Mouse (Mus musculus) neural tube, embryonic 11.5 days (tissue): Measurements from ENCODE around the gene Kcnj14. TPM values are rescaled to one million over a fixed set of nuclear protein-coding genes. Genes with fewer than 3 reads are reported as not detected.
A peak's percentile ranks its signal among the peaks of the same experiment; 100 is the strongest.

ENCODE experiments used
- ATAC-seq: fragments of 200-750 bp; cut with Nextera tagmentation; 2 replicates; pipeline ENCODE4 v1.8.0; 2017; ENCODE audit warnings: moderate number of reproducible peaks, mild to moderate bottlenecking, moderate TSS enrichment, moderate library complexity; ENCODE audit not compliant: insufficient read depth, low FRiP score, low TSS enrichment
- DNase-seq: peaks from one replicate; pipeline ENCODE4 v3.0.0-alpha.2; 2015; ENCODE audit warnings: low spot score
- H3K27ac ChIP-seq: fragments of 300-500 bp; sonication (generic); 2 replicates; pipeline ENCODE4 v1.5.1; 2014; ENCODE audit warnings: low read depth, mild to moderate bottlenecking, low read length
- H3K27me3 ChIP-seq: fragments of 300-500 bp; sonication (generic); 2 replicates; pipeline ENCODE4 v1.6.1; 2014; ENCODE audit warnings: mild to moderate bottlenecking, low read length, mixed read lengths; ENCODE audit not compliant: control insufficient read depth, insufficient read depth
- H3K36me3 ChIP-seq: fragments of 300-500 bp; sonication (generic); 2 replicates; pipeline ENCODE4 v1.6.1; 2014; ENCODE audit warnings: mild to moderate bottlenecking, low read length, moderate library complexity, mixed read lengths; ENCODE audit not compliant: control insufficient read depth, insufficient read depth
- H3K4me1 ChIP-seq: fragments of 300-500 bp; sonication (generic); 2 replicates; pipeline ENCODE4 v1.6.1; 2014; ENCODE audit warnings: low read length, mixed read lengths; ENCODE audit not compliant: control insufficient read depth, insufficient read depth
- H3K4me2 ChIP-seq: fragments of 300-500 bp; sonication (generic); 2 replicates; pipeline ENCODE4 v1.6.1; 2014; ENCODE audit warnings: low read depth, mild to moderate bottlenecking, moderate library complexity
- H3K4me3 ChIP-seq: fragments of 300-500 bp; sonication (generic); 2 replicates; pipeline ENCODE4 v1.5.1; 2014; ENCODE audit warnings: low read depth, low read length
- H3K9ac ChIP-seq: fragments of 300-500 bp; sonication (generic); 2 replicates; pipeline ENCODE4 v1.6.1; 2014; ENCODE audit warnings: mild to moderate bottlenecking, low read length
- H3K9me3 ChIP-seq: fragments of 300-500 bp; sonication (generic); 2 replicates; pipeline ENCODE4 v1.6.1; 2016; ENCODE audit warnings: low read length; ENCODE audit not compliant: control insufficient read depth
- WGBS: fragments of 180-500 bp; shearing (Covaris S2); extraction: QIAGEN DNeasy Blood & Tissue Kit; methylation state at CpG from one replicate; pipeline ENCODE4 v1.1.7; 2014; 5-methylcytosine and 5-hydroxymethylcytosine counted together
- polyA plus RNA-seq: library from polyadenylated mRNA; unstranded; fragments of >200 nt; fragmentation: Nextera tagmentation; extraction: Ambion mirVana; gene quantifications from 2 replicates; pipeline ENCODE4 v1.2.1, GENCODE M21; 2014

Kcnj14 gene
- polyA plus RNA-seq, 1 experiment from 2014 or later: 0.88 TPM

DNA sequence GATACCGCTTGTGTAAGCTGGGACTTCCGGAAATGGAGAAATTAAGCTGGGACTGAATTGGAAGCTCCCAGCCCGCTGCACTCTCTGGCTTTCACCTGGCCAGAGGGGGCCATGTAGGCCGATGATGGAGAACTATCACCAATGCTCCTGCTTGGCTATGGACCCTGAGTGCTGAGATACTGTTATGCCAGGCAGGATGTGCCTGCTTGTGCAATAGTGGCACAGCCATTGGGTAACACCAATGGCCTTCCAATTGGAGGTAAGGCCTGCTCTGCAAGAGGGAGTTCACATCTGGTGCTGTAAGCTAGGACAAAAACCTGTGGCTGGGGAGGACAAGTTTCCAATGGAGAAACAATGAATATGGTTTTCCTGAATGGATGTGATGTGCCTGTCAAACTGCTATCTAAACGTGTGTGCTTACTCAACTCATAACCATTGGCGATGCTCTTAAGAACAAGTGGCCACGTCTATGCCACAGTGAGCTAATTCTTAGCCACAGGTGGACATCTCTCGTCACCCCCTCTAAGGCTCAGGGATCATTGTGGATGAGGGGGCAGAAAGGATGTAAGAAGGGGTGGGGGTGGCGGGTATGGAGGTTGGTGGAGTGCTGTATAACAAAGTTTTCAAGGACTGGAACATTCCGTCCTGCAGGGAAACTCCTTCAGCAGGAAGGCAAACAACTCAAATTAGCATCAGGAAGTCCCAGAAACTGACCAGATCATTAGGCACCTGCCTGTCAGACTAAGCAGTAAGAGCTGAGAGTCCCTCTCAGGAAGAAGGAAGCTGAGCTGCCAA lies 18.6 kb upstream of the Kcnj14 start:
- WGBS: 90% methylated on average over 10 of the region's 10 CpGs
- Histone ChIP-seq H3K27ac (no peak overlapping the region), H3K9me3 (no peaks in the 10 kb centered on the region), H3K4me1 (no peaks in the 10 kb centered on the region), H3K27me3 (no peaks in the 10 kb centered on the region), H3K4me3 (no peak overlapping the region), H3K4me2 (no peak overlapping the region), H3K36me3 (no peaks in the 10 kb centered on the region), H3K9ac (no peak overlapping the region)
- no peak for DNase-seq
- ATAC-seq: no peak

- H3K27ac ChIP-seq: no peak overlapping the region
- H3K4me1 ChIP-seq: peaks cover 6% of the 10 kb centered on the region
- peak overlapping the region; percentile 27 for H3K4me2 ChIP-seq
- DNase-seq (no peak), ATAC-seq (no peak)
- H3K9me3 ChIP-seq: no peaks in the 10 kb centered on the region
- peak overlapping the region; percentile 14; the same call in 1 of the 2 replicates for H3K9ac ChIP-seq
- H3K4me3 ChIP-seq: peak overlapping the region; percentile 29
- 3% methylated on average over 30 of the region's 31 CpGs for WGBS
- H3K36me3 ChIP-seq: peaks cover 3% of the 10 kb centered on the region; the same call in 1 of the 2 replicates
- peaks cover 46% of the 10 kb centered on the region for H3K27me3 ChIP-seq
Measured at GRCm38 (mm10) chr7:45833924-45834323, 9.3 kb upstream of the Kcnj14 start.

GRCm38 (mm10) chr7:45833148-45833790 lies 8.7 kb upstream of the Kcnj14 start:
- Histone ChIP-seq H3K27me3 (peaks cover 46% of the 10 kb centered on the region), H3K4me1 (peaks cover 6% of the 10 kb centered on the region), H3K9ac (no peak overlapping the region), H3K9me3 (no peaks in the 10 kb centered on the region), H3K27ac (no peak overlapping the region), H3K4me3 (peak overlapping the region; percentile 29), H3K36me3 (peaks cover 5% of the 10 kb centered on the region), H3K4me2 (peak overlapping the region; percentile 27)
- 2% methylated on average over 53 of the region's 86 CpGs for WGBS
- ATAC-seq (no peak), DNase-seq (no peak)

- Histone ChIP-seq H3K36me3 (peaks cover 10% of the 10 kb centered on the region), H3K27ac (no peak overlapping the region), H3K27me3 (peaks cover 46% of the 10 kb centered on the region), H3K4me2 (peak overlapping the region; percentile 27), H3K9ac (no peak overlapping the region), H3K9me3 (no peaks in the 10 kb centered on the region), H3K4me1 (peaks cover 6% of the 10 kb centered on the region), H3K4me3 (peak overlapping the region; percentile 29; the same call in 1 of the 2 replicates)
- WGBS: 12% methylated on average over 28 of the region's 30 CpGs
- DNase-seq (no peak), ATAC-seq (no peak)
Measured at GRCm38 (mm10) chr7:45832428-45832827, 7.8 kb upstream of the Kcnj14 start.

DNA sequence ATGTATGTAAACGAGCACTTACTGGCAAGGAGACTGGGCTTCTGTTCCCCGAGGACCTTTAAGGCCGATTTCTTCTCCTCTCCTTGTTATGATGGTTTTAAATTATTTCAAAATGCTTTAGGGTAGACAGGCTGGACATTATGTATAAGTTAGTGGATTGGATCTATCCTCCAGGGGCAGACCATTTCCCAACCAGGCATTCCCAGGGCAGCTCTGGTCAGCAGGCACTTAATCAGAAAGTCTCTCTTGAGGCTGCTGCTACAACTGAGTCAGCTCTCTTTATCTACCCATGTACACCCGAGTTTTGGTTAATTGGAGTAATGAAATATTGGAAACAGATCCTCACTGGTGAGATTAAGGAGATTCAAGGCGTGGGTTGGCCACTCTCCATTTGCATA lies 6.5 kb upstream of the Kcnj14 start:
- Histone ChIP-seq H3K27ac (peak overlapping the region; percentile 61; the same call in 1 of the 2 replicates), H3K36me3 (peaks cover 17% of the 10 kb centered on the region), H3K4me1 (peaks cover 6% of the 10 kb centered on the region), H3K4me2 (peak overlapping the region; percentile 67; the same call in 1 of the 2 replicates), H3K9ac (0 out of 2 replicates have a peak overlapping the region, but pooled peaks have one; percentile 62), H3K9me3 (no peaks in the 10 kb centered on the region), H3K4me3 (peak overlapping the region; percentile 89), H3K27me3 (peaks cover 46% of the 10 kb centered on the region)
- peak; percentile 45; the same call in 1 of the 2 replicates for ATAC-seq
- DNase-seq: no peak
- 18% methylated on average over 5 of the region's 5 CpGs for WGBS

GRCm38 (mm10) chr7:45830427-45831127 lies 6.0 kb upstream of the Kcnj14 start, which contains the start of gene Grwd1:
Gene Grwd1, minus strand, starts transcription at chr7:45830944.
- Histone ChIP-seq H3K9ac (peak within 1 kb of the TSS; percentile 62), H3K4me1 (peaks cover 6% of the 10 kb centered on the region), H3K36me3 (peaks cover 20% of the 10 kb centered on the region), H3K27ac (peak within 1 kb of the TSS; percentile 61), H3K9me3 (no peaks in the 10 kb centered on the region), H3K4me2 (peak within 1 kb of the TSS; percentile 67), H3K4me3 (peak within 1 kb of the TSS; percentile 89), H3K27me3 (peaks cover 42% of the 10 kb centered on the region)
- peak; percentile 88 for ATAC-seq
- peak; percentile 91 for DNase-seq
- WGBS: under 1% methylated on average over 35 of the region's 35 CpGs

DNA sequence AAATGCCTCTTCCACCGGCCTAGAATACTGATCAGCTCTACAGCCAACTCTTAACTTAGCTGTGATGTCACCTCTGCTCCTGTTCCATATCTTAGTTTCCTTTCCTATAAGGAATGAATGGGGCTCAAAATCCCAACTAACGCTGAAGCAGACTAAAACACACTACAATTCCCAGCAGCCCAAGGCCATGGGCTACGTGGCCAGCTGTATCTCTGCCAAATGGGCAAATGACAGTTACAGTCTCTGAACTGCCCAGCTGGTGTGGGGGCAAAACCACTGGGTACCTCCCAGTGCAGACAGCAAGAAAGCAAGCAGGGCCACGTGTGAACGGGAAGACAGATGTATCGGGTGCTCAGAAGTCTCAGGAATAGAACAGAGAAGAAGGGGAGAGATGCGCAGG lies 2.0 kb upstream of the Kcnj14 start:
- no peak overlapping the region for H3K9ac ChIP-seq
- no peak overlapping the region for H3K27ac ChIP-seq
- DNase-seq: no peak
- no peak overlapping the region for H3K4me3 ChIP-seq
- H3K36me3 ChIP-seq: peaks cover 28% of the 10 kb centered on the region
- no peak for ATAC-seq
- no peak overlapping the region for H3K4me2 ChIP-seq
- peaks cover 3% of the 10 kb centered on the region for H3K27me3 ChIP-seq
- peaks cover 6% of the 10 kb centered on the region for H3K4me1 ChIP-seq
- H3K9me3 ChIP-seq: no peaks in the 10 kb centered on the region
- whole genome bisulfite sequencing: 88% methylated on average over 7 of the region's 7 CpGs

- H3K27me3 ChIP-seq: no peaks in the 10 kb centered on the region
- peaks cover 11% of the 10 kb centered on the region for H3K36me3 ChIP-seq
- H3K4me3 ChIP-seq: no peak overlapping the region
- no peak for ATAC-seq
- DNase-seq: no peak
- H3K9ac ChIP-seq: no peak overlapping the region
- H3K4me2 ChIP-seq: no peak overlapping the region
- no peak overlapping the region for H3K27ac ChIP-seq
- 0 out of 2 replicates have a peak, but pooled peaks cover under 1% of the 10 kb centered on the region for H3K4me1 ChIP-seq
- no peaks in the 10 kb centered on the region for H3K9me3 ChIP-seq
Measured at GRCm38 (mm10) chr7:45820913-45821312, 3.7 kb downstream of the Kcnj14 start.
